Mouse (Mus musculus) bone marrow macrophage, adult 2 months (primary cell): Measurements from ENCODE around the gene Gm28230.

Experiments used
- CTCF ChIP-seq: IDR thresholded peaks from 2 replicates; pipeline ENCODE4 v1.5.1; 2012; ENCODE audit warnings: low read depth, mild to moderate bottlenecking, low read length, moderate library complexity
- POLR2A ChIP-seq: IDR thresholded peaks from 2 replicates; pipeline ENCODE4 v1.6.1; 2012; ENCODE audit warnings: mild to moderate bottlenecking, low read depth, low read length, borderline replicate concordance

GRCm38 (mm10) chr2:74693432-74693827 is 33.1 kb upstream of the Gm28230 start:
- TF ChIP-seq POLR2A (no peak), CTCF (no peak)
